In genomic region chr19:11911603-11912002, GRCm38 (mm10) we compare ENCODE assay signal across 9 mouse cellular contexts. TPM values are rescaled to one million over a fixed set of nuclear protein-coding genes. Genes with fewer than 3 reads are reported as not detected.
DNase-seq lines count a peak whose midpoint lies in the region; ATAC-seq and TF ChIP-seq lines count a peak whose summit lies in the region.
"Had no signal": no experiment of that assay in that cellular context is flagged by ENCODE, and none has a peak within 500 bp of the region (broad histone marks: within the 10 kb centered on the region; RNA-seq: fewer than 3 reads in every experiment).

No protein-coding gene starts in this region.

- no peak for TF ChIP-seq CTCF in E14TG2a.4 (conservative IDR thresholded peaks at IDR 0.05; ENCODE audit: low read length)

- no peaks in the 10 kb centered on the region for H3K27me3 ChIP-seq in heart, embryonic 14.5 days (ENCODE audit: control insufficient read depth, insufficient read depth, low read length)
- H3K27me3 ChIP-seq in E14TG2a.4 (ENCODE audit: insufficient read depth, low read length), result no peaks in the 10 kb centered on the region
- no peaks in the 10 kb centered on the region for H3K27me3 ChIP-seq in hindbrain, embryonic 10.5 days (ENCODE audit: insufficient read depth, poor library complexity, severe bottlenecking)
- no peaks in the 10 kb centered on the region for H3K27me3 ChIP-seq in liver, embryonic 11.5 days (replicated peaks; ENCODE audit: control insufficient read depth, insufficient read depth, low read length)
- no peaks in the 10 kb centered on the region for H3K27me3 ChIP-seq in neural tube, embryonic 13.5 days

- H3K4me1 ChIP-seq in heart, embryonic 14.5 days (ENCODE audit: control insufficient read depth in 2 of 2, insufficient read depth in 2 of 2, low read length in 2 of 2), result peaks cover 0 to 26% of the 10 kb centered on the region in 2 experiments
- peaks cover 28% of the 10 kb centered on the region for H3K4me1 ChIP-seq in E14TG2a.4 (replicated peaks; ENCODE audit: low read depth, low read length)
- H3K4me1 ChIP-seq in hindbrain, embryonic 10.5 days (replicated peaks), result peaks cover 27% of the 10 kb centered on the region
- H3K4me1 ChIP-seq in liver, embryonic 11.5 days (replicated peaks; ENCODE audit: control insufficient read depth, insufficient read depth, low read length), result peaks cover 15% of the 10 kb centered on the region
- H3K4me1 ChIP-seq in neural tube, embryonic 13.5 days (replicated peaks), result peaks cover 38% of the 10 kb centered on the region

- peak overlapping the region; percentile 96 for H3K9ac ChIP-seq in heart, embryonic 14.5 days (ENCODE audit: low read length)
- H3K9ac ChIP-seq in liver, embryonic 11.5 days (ENCODE audit: low read depth, low read length), result peak overlapping the region; percentile 66
- peak overlapping the region; percentile 87 for H3K9ac ChIP-seq in neural tube, embryonic 13.5 days

- peak overlapping the region; percentile 70 to 89 for H3K4me3 ChIP-seq in heart, embryonic 14.5 days (ENCODE audit: control insufficient read depth in 1 of 2, insufficient read depth in 1 of 2, low read depth in 1 of 2, low read length in 2 of 2)
- H3K4me3 ChIP-seq in E14TG2a.4 (replicated peaks; ENCODE audit: low read length), result peak overlapping the region; percentile 99
- H3K4me3 ChIP-seq in hindbrain, embryonic 10.5 days, result peak overlapping the region; percentile 93
- H3K4me3 ChIP-seq in liver, embryonic 11.5 days (ENCODE audit: low read depth, low read length), result peak overlapping the region; percentile 96
- peak overlapping the region; percentile 93 for H3K4me3 ChIP-seq in neural tube, embryonic 13.5 days

- DNase-seq in heart, adult 18-20 months, result no peak
- DNase-seq in brain, adult 2 months (ENCODE audit: low read depth, low spot score), result peak; percentile 47
- DNase-seq in hindbrain, embryonic 10.5 days (ENCODE audit: low spot score), result no peak
- no peak for DNase-seq in liver, embryonic 11.5 days (ENCODE audit: low spot score)
- no peak for DNase-seq in layer of hippocampus, postnatal 25 days (ENCODE audit: extremely low spot score in 1 of 2, low spot score in 1 of 2)

- H3K27ac ChIP-seq in heart, embryonic 14.5 days (replicated peaks in 1 of 2; ENCODE audit: control insufficient read depth in 1 of 2, insufficient read depth in 1 of 2, low read depth in 2 of 2, low read length in 2 of 2), result peak overlapping the region; percentile 98
- H3K27ac ChIP-seq in hindbrain, embryonic 10.5 days, result peak overlapping the region; percentile 96
- peak overlapping the region; percentile 74 for H3K27ac ChIP-seq in liver, embryonic 11.5 days (ENCODE audit: low read depth, low read length)
- H3K27ac ChIP-seq in neural tube, embryonic 13.5 days (replicated peaks), result peak overlapping the region; percentile 93

- H3K9me3 ChIP-seq in heart, embryonic 14.5 days (ENCODE audit: control insufficient read depth, low read length), result no peaks in the 10 kb centered on the region
- H3K9me3 ChIP-seq in E14TG2a.4 (ENCODE audit: low read length), result no peaks in the 10 kb centered on the region
- H3K9me3 ChIP-seq in hindbrain, embryonic 10.5 days, result no peaks in the 10 kb centered on the region
- no peaks in the 10 kb centered on the region for H3K9me3 ChIP-seq in liver, embryonic 11.5 days (ENCODE audit: control insufficient read depth, low read length)
- H3K9me3 ChIP-seq in neural tube, embryonic 13.5 days, result no peaks in the 10 kb centered on the region

- no peak for ATAC-seq in heart, embryonic 14.5 days (ENCODE audit: insufficient number of reproducible peaks, insufficient read depth, low FRiP score, low read depth)
- ATAC-seq in liver, embryonic 11.5 days (replicated peaks; ENCODE audit: low FRiP score), result peak; percentile 8
- peak; percentile 58 for ATAC-seq in neural tube, embryonic 13.5 days (ENCODE audit: low read depth)

- H3K36me3 ChIP-seq in heart, embryonic 14.5 days (ENCODE audit: control insufficient read depth, insufficient read depth, low read length), result peaks cover 14% of the 10 kb centered on the region
- peaks cover 24% of the 10 kb centered on the region for H3K36me3 ChIP-seq in E14TG2a.4 (ENCODE audit: insufficient read depth, low read length)
- H3K36me3 ChIP-seq in hindbrain, embryonic 10.5 days, result peaks cover 24% of the 10 kb centered on the region
- no peaks in the 10 kb centered on the region; the same call in 1 of the 2 replicates for H3K36me3 ChIP-seq in liver, embryonic 11.5 days (ENCODE audit: control insufficient read depth, insufficient read depth, low read length)
- peaks cover 12% of the 10 kb centered on the region; the same call in 1 of the 2 replicates for H3K36me3 ChIP-seq in neural tube, embryonic 13.5 days

- peak overlapping the region; percentile 87 for H3K4me2 ChIP-seq in heart, embryonic 14.5 days (ENCODE audit: low read length)
- H3K4me2 ChIP-seq in liver, embryonic 11.5 days, result peak overlapping the region; percentile 84
- peak overlapping the region; percentile 84 for H3K4me2 ChIP-seq in neural tube, embryonic 13.5 days

- 2% methylated on average over 17 of the region's 17 CpGs for WGBS in heart, embryonic 14.5 days
- WGBS in hindbrain, embryonic 10.5 days, result 4% methylated on average over 17 of the region's 17 CpGs
- 2% methylated on average over 17 of the region's 17 CpGs for WGBS in liver, embryonic 11.5 days
- WGBS in neural tube, embryonic 13.5 days, result 4% methylated on average over 17 of the region's 17 CpGs

RNA-seq across cellular contexts. Expression of gene Patl1, which starts 0.6 kb away (rescaled TPM):
- 19.0 and 21.2 TPM in 2 replicates for polyA plus RNA-seq in heart, embryonic 14.5 days (2014; fragmentation: Nextera tagmentation; extraction: Ambion mirVana)
- total RNA-seq in heart, adult 18-20 months (2021), result 10 to 100 TPM; 24.7 to 27.3 TPM
- polyA plus RNA-seq in hindbrain, embryonic 10.5 days (2016; fragmentation: Nextera tagmentation; extraction: Ambion mirVana), result 22.2 and 23.7 TPM in 2 replicates
- 21.7 and 24.3 TPM in 2 replicates for polyA plus RNA-seq in liver, embryonic 11.5 days (2014; fragmentation: Nextera tagmentation; extraction: Ambion mirVana)
- polyA plus RNA-seq in neural tube, embryonic 13.5 days (2015; fragmentation: Nextera tagmentation; extraction: Ambion mirVana), result 15.8 and 18.3 TPM in 2 replicates
- 10 to 100 TPM; 19.3 TPM for total RNA-seq in layer of hippocampus, postnatal 25 days (2021)

RNA-seq across cellular contexts. Expression of gene Olfr1420, which starts 25.2 kb away (rescaled TPM):
- polyA plus RNA-seq in heart, embryonic 14.5 days (2014; fragmentation: Nextera tagmentation; extraction: Ambion mirVana), result 0.07 and 0.27 TPM in 2 replicates
- not detected for total RNA-seq in heart, adult 18-20 months (2021)
- polyA plus RNA-seq in hindbrain, embryonic 10.5 days (2016; fragmentation: Nextera tagmentation; extraction: Ambion mirVana), result 0.07 TPM in 1 of 2 replicates, not detected in the other
- polyA plus RNA-seq in liver, embryonic 11.5 days (2014; fragmentation: Nextera tagmentation; extraction: Ambion mirVana), result 0.14 TPM in 1 of 2 replicates, not detected in the other
- polyA plus RNA-seq in neural tube, embryonic 13.5 days (2015; fragmentation: Nextera tagmentation; extraction: Ambion mirVana), result not detected in 2 replicates
- total RNA-seq in layer of hippocampus, postnatal 25 days (2021), result not detected
- polyA plus RNA-seq: brain, embryonic 14.5 days had no signal

RNA-seq across cellular contexts. Expression of gene Olfr1419, which starts 36.7 kb away (rescaled TPM):
- polyA plus RNA-seq in heart, embryonic 14.5 days (2014; fragmentation: Nextera tagmentation; extraction: Ambion mirVana), result not detected in 2 replicates
- total RNA-seq in heart, adult 18-20 months (2021), result not detected
- polyA plus RNA-seq in hindbrain, embryonic 10.5 days (2016; fragmentation: Nextera tagmentation; extraction: Ambion mirVana), result not detected in 2 replicates
- not detected in 2 replicates for polyA plus RNA-seq in liver, embryonic 11.5 days (2014; fragmentation: Nextera tagmentation; extraction: Ambion mirVana)
- not detected in 2 replicates for polyA plus RNA-seq in neural tube, embryonic 13.5 days (2015; fragmentation: Nextera tagmentation; extraction: Ambion mirVana)
- total RNA-seq in layer of hippocampus, postnatal 25 days (2021), result not detected

RNA-seq across cellular contexts. Expression of gene Olfr1418, which starts 50.7 kb away (rescaled TPM):
- not detected in 2 replicates for polyA plus RNA-seq in heart, embryonic 14.5 days (2014; fragmentation: Nextera tagmentation; extraction: Ambion mirVana)
- not detected for total RNA-seq in heart, adult 18-20 months (2021)
- not detected in 2 replicates for polyA plus RNA-seq in hindbrain, embryonic 10.5 days (2016; fragmentation: Nextera tagmentation; extraction: Ambion mirVana)
- not detected in 2 replicates for polyA plus RNA-seq in liver, embryonic 11.5 days (2014; fragmentation: Nextera tagmentation; extraction: Ambion mirVana)
- not detected in 2 replicates for polyA plus RNA-seq in neural tube, embryonic 13.5 days (2015; fragmentation: Nextera tagmentation; extraction: Ambion mirVana)
- total RNA-seq in layer of hippocampus, postnatal 25 days (2021), result not detected
- polyA plus RNA-seq: brain, embryonic 14.5 days had no signal

RNA-seq across cellular contexts. Expression of gene Osbp, which starts 54.1 kb away (rescaled TPM):
- 10.8 and 11.4 TPM in 2 replicates for polyA plus RNA-seq in heart, embryonic 14.5 days (2014; fragmentation: Nextera tagmentation; extraction: Ambion mirVana)
- 10 to 100 TPM; 97.2 to 99.2 TPM for total RNA-seq in heart, adult 18-20 months (2021)
- 2.9 and 3.1 TPM in 2 replicates for polyA plus RNA-seq in hindbrain, embryonic 10.5 days (2016; fragmentation: Nextera tagmentation; extraction: Ambion mirVana)
- polyA plus RNA-seq in liver, embryonic 11.5 days (2014; fragmentation: Nextera tagmentation; extraction: Ambion mirVana), result 5.2 and 6.8 TPM in 2 replicates
- polyA plus RNA-seq in neural tube, embryonic 13.5 days (2015; fragmentation: Nextera tagmentation; extraction: Ambion mirVana), result 4.5 and 4.7 TPM in 2 replicates
- 10 to 100 TPM; 52.9 to 54.8 TPM for total RNA-seq in layer of hippocampus, postnatal 25 days (2021)
